Mouse (Mus musculus): ENCODE measurements around the gene Grin3a. TPM values are rescaled to one million over a fixed set of nuclear protein-coding genes. Genes with fewer than 3 reads are reported as not detected.
"Not testable (repeated sequence)": the region's sequence is repeated elsewhere in the genome, so short reads cannot be mapped to it uniquely, and the experiment has no call there.

Gene Grin3a
- total and polyA plus RNA-seq, 3 experiments, result 0.09 to 0.46 (median 0.21) TPM

DNA sequence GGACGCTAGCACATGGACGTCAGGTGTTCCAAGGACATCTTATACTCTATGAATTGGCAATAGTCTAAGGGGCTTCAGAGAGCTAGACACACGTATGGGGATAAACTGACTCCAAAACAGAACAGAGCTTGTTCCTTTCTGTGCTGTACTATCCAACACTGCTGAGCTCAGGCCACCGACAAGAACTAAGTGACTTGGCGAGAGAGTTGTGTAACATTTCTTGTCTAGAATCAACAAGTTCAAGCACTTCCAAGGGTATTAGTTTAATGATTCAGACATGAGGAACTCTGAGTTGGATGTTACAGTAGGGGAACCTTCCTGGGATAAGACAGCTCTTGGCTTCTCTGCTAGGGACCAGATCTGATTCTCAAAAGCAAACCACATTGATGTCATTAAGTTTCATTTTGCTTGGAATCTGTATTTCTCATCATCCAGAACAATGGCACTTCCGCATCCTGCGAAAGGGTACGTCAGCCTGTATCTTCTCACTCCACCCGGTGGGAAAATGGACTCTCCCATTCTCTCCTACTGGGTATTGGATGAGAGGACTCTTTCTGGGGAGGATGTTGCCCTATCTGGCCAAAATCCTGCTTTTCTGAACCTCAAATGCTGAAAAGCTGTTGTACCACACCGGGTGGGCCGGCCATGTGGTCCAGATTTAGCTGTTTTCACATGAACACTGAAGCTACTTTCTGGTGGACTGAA lies 165.2 kb downstream of the Grin3a start:
- DNase-seq, result no peak

GRCm38 (mm10) chr4:49676790-49677189 lies 168.8 kb downstream of the Grin3a start:
- DNase-seq, result no peak

DNA sequence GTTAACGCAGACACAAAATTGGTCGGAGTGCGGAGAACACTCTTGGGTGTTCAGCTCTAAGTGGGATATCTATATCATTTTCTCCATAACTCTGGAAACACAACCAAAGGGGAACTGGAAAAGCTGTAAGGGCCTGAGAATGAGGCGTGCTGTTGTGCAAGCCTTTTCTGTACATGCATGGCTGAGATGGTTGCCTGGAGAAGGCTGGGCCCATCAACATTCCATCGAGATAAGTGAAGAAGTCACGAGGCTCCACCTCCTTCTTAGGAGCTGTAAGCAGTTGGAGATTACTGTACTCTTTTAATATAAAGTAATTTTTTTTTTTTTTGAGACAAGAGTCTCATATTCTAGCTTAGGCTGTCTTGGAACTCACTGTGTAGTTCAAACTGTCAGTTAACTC lies 169.5 kb downstream of the Grin3a start:
- no peak for DNase-seq

GRCm38 (mm10) chr4:49664850-49665249 lies 180.7 kb downstream of the Grin3a start:
- DNase-seq, result no peak

DNA sequence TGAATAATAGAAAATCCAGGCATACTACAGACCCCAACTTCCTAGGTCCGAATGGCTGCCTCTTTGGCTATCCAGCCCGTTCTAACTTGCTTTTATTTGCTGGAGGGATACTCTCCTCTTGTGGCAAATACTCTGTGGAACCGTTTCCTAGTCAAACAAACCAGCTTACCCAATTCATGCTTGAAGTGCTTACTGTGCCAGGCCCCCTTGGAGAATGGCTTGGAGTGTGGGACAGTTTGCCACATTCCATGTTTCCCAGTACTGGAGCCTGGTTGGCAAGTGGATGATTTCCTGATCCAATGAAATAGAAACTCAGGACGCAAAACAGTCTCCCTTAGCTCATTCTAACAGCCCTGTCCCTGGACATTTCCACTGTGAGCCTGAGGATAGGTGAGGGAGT lies 183.3 kb downstream of the Grin3a start:
- no peak for DNase-seq

GRCm38 (mm10) chr4:49661664-49662063 lies 183.9 kb downstream of the Grin3a start:
- DNase-seq, result no peak

- no peak for DNase-seq
Observed at GRCm38 (mm10) chr4:49659421-49659820, 186.1 kb downstream of the Grin3a start.

DNA sequence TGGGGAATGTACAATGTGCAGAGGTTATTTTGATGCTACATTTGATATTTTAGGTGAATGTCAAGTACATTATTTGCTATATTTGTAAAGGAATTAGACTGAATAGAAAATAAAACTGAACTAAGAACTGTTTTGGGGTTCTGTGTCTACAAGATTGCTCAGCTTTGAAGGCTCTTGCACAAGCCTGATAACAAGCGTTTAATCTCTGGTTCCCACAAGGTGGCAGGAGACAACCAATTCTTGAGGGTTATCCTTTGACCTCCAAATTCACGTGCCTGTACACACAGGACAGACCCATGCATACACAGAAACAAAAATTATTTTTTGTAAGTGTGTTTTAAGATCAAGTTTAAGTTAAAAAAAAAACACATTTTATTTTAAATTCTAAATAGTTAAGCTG lies 205.6 kb downstream of the Grin3a start:
- DNase-seq, result no peak

GRCm38 (mm10) chr4:49637821-49638220 lies 207.7 kb downstream of the Grin3a start:
- DNase-seq, result no peak

DNA sequence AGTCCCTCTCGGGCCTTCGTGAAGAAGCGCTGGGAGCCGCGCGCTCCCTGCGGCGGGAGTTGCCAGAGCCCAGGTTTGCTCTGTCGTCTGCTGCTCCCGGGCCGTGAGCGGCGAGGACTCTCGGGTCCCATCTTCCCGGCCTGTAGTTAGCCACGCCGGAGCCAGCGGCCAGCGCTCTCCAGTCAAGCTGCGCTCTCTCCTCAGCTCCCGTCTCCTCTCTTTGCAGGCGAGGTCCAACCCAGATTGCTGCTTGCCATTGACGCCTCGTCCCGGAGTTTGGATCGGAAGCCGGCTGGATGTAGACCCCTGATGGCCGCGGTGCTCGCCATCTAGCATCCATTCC lies 213.4 kb downstream of the Grin3a start:
- DNase-seq, result no peak

- peak; percentile 96 for DNase-seq
Observed at GRCm38 (mm10) chr4:49631319-49632138, 214.0 kb downstream of the Grin3a start, which contains the start of gene Rnf20. Gene Rnf20, plus strand, starts transcription at chr4:49632006.

GRCm38 (mm10) chr4:49628941-49629340 lies 216.6 kb downstream of the Grin3a start:
- DNase-seq, result no peak

GRCm38 (mm10) chr4:49626973-49627372 lies 218.6 kb downstream of the Grin3a start:
- peak; percentile 59 for DNase-seq

GRCm38 (mm10) chr4:49624969-49625368 lies 220.6 kb downstream of the Grin3a start:
- DNase-seq, result not testable (repeated sequence)

DNA sequence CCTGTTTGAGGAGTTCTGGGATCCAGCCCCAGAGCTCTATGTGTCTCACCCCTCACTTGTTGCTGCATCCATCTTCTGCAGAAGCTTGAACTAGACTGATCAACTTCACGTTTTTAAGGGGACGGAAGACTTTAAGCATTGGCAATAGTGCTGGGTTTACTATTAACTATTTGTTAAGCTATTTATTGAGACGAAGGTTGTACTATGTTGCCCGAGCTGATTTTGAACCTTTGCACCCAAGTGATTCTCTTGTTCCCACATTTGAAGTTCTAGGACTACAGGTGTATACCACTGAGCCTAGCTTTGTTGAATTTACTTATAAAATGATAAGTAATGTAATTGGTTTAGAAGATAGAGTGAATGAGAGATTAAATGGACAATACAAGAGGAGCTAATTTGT lies 221.6 kb downstream of the Grin3a start:
- no peak for DNase-seq

DNA sequence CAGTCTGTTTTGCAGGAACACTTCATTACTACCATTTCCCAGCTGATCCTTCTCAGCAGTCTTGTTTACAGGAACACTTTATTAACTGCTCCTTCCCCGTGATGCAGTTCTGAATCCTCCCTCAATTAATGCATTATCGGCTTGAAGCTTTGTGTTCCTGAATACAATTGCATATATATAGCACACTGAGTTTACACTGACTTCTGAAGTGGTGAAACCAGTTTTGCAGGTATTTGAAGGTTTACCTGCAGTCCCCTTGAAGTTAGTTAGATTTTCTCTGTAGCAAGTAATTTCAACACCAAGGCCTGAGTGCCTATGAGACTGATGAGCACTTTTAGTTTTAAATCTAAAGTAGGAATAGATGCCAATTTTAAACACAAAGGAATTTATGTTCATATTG lies 223.3 kb downstream of the Grin3a start:
- no peak for DNase-seq

DNA sequence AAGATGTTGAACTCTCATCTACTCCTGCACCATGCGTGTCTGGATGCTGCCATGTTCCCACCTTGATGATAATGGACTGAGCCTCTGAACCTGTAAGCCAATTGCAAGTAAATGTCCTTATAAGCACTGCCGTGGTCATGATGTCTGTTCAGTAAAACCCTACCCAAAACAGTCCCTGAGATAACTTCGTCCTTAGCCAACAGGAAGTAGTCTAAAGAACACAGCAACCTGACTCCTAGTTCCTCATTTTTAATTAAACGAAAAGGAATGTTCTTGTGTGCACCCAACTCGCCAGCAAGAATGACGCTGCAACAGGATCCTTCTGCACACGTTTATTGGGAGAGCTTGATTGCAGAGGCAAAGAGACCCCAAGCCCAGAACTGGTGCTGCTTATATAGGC lies 225.7 kb downstream of the Grin3a start:
- not testable (repeated sequence) for DNase-seq

GRCm38 (mm10) chr4:49616924-49617323 lies 228.6 kb downstream of the Grin3a start:
- no peak for DNase-seq

Other genes starting within 250 kb of the Grin3a start
- 10 to 100 TPM in 1 of 2 experiments, 1 to 10 TPM in 1; 9.7 to 14.4 TPM for gene Tmem246, start 247.9 kb downstream of the Grin3a start, total RNA-seq (2021)
- 12.8 and 17.0 TPM in 2 replicates for gene Tmem246, start 247.9 kb downstream of the Grin3a start, polyA plus RNA-seq (2012; rRNA removed)
- gene Rnf20, start 213.7 kb downstream of the Grin3a start, total RNA-seq (2021), result 10 to 100 TPM; 46.8 to 54.3 TPM
- 22.2 and 24.1 TPM in 2 replicates for gene Rnf20, start 213.7 kb downstream of the Grin3a start, polyA plus RNA-seq (2012; rRNA removed)
- not detected for gene Ppp3r2, start 163.7 kb downstream of the Grin3a start, total RNA-seq (2021)
- gene Ppp3r2, start 163.7 kb downstream of the Grin3a start, polyA plus RNA-seq (2012; rRNA removed), result not detected in 2 replicates